Mouse (Mus musculus) megakaryocyte, embryonic 14.5 days (primary cell): Measurements from ENCODE around the gene Rab3c. TPM values are rescaled to one million over a fixed set of nuclear protein-coding genes. Genes with fewer than 3 reads are reported as not detected.

Experiments
- H3K27me3 ChIP-seq: replicated peaks from 2 replicates; pipeline ENCODE3; 2012; ENCODE audit warnings: inconsistent platforms
- H3K36me3 ChIP-seq: replicated peaks from 2 replicates; pipeline ENCODE3; 2012; ENCODE audit warnings: low read length, inconsistent platforms, mixed read lengths
- H3K4me1 ChIP-seq: 2 replicates; pipeline ENCODE4 v1.6.1; 2012; ENCODE audit warnings: inconsistent platforms
- H3K4me3 ChIP-seq: replicated peaks from 2 replicates; pipeline ENCODE3; 2012; ENCODE audit warnings: moderate library complexity, mild to moderate bottlenecking, inconsistent platforms
- H3K9me3 ChIP-seq: 2 replicates; pipeline ENCODE4 v1.6.1; 2012; ENCODE audit warnings: inconsistent platforms
- FLI1 ChIP-seq: IDR thresholded peaks from 2 replicates; pipeline ENCODE4 v1.6.1; 2012; ENCODE audit warnings: low read length, inconsistent platforms, mixed read lengths
- GATA1 ChIP-seq: IDR thresholded peaks from 3 replicates; pipeline ENCODE4 v1.6.1; 2012; ENCODE audit warnings: mixed read lengths, low read length, inconsistent platforms, borderline replicate concordance
- polyA plus RNA-seq: library from polyadenylated mRNA; stranded (reverse); fragments of >175 nt; gene quantifications from 2 replicates; pipeline ENCODE4 v1.2.3, GENCODE M21; 2012; ENCODE audit warnings: low replicate concordance; ENCODE audit not compliant: insufficient read depth

Gene Rab3c
- polyA plus RNA-seq, 1 experiment, result not detected

DNA sequence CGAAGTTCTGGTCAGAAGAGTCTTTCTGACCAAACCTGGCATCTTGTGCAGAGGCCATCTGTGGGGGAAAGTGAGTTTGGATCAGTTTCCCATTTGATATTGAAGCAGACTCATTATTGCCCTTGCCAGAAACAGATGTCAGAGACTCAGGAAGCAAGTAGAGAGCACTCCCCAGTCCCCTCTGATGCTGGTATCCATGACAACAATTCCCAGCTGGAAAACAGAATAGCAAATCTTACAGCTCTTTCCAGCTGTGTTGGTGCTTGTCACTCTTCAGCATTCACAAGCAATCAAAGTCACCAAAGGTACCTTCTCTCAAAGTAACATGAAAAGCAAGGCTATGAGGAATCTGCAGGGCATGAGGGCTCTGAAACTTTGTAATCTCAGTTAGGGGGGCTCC lies 20.1 kb downstream of the Rab3c start:
- Histone ChIP-seq H3K4me3 (no peak overlapping the region), H3K27me3 (no peaks in the 10 kb centered on the region), H3K4me1 (no peaks in the 10 kb centered on the region), H3K9me3 (no peaks in the 10 kb centered on the region), H3K36me3 (no peaks in the 10 kb centered on the region)
- TF ChIP-seq FLI1 (no peak), GATA1 (no peak)

DNA sequence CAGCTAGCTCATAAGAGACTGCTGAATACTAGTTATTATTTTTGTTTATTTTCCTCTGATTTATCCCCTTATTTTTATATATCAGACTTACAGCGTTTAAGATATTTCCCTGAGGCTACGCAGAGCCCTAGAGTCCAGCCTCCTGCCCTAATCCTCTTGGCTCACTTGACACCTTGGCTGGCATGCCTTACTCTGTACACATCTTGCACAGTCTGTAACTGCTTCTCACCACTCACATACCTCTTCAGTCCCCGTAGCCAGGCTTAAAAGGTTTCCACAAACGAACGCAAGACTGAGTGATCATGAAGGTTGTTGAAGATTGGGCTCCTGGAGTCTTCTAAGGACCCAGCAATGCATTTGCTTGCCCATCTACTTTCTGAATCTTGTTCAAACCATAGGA lies 29.3 kb downstream of the Rab3c start:
- H3K4me1 ChIP-seq, result no peaks in the 10 kb centered on the region
- TF ChIP-seq FLI1 (no peak), GATA1 (no peak)
- no peaks in the 10 kb centered on the region for H3K36me3 ChIP-seq
- H3K27me3 ChIP-seq, result no peaks in the 10 kb centered on the region
- no peaks in the 10 kb centered on the region for H3K9me3 ChIP-seq
- no peak overlapping the region for H3K4me3 ChIP-seq

DNA sequence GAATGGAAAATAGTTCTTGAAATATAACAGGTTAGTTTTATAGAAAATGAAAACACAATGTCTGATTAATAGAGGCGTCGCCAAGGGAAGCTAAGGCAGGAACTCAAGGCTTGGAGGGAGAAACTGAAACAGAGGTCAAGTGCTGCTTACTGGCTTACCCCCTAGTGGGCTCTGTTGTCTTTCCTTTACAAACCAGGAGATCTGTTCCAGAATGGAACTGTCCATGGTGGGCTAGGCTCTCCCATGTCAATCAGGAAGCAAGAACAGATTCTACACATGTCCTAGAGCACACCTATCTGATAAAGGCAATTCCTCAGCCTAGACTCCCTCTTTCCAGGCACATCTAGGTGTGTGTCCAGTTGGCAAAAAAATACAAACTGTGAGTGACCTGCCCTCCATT lies 32.3 kb downstream of the Rab3c start:
- TF ChIP-seq GATA1, result no peak
- no peak for TF ChIP-seq FLI1
- Histone ChIP-seq H3K27me3 (no peaks in the 10 kb centered on the region), H3K4me3 (no peak overlapping the region), H3K36me3 (no peaks in the 10 kb centered on the region), H3K9me3 (no peaks in the 10 kb centered on the region), H3K4me1 (no peaks in the 10 kb centered on the region)

DNA sequence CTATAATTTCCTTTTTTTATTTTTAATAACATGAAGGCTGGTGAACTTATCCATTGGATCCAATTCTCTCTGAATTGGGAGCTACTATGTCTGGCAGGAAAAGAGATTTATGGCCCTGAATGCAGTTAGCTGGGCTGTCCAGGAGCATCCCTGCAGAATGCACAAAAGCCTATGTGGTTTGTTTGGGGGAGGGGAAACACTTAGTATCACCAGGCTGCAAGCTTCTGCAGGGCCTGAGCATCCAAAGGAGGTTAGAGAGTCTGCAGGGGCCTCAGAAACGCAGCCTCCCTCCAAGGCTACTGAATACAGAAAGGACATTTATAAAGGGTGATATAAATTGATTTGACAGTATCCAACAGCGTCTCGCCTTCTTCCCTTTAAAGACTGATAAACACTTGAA lies 41.8 kb downstream of the Rab3c start:
- no peak for TF ChIP-seq FLI1
- TF ChIP-seq GATA1, result no peak
- Histone ChIP-seq H3K9me3 (0 out of 2 replicates have a peak, but pooled peaks cover 3% of the 10 kb centered on the region), H3K4me3 (no peak overlapping the region), H3K27me3 (no peaks in the 10 kb centered on the region), H3K36me3 (no peaks in the 10 kb centered on the region), H3K4me1 (no peaks in the 10 kb centered on the region)

DNA sequence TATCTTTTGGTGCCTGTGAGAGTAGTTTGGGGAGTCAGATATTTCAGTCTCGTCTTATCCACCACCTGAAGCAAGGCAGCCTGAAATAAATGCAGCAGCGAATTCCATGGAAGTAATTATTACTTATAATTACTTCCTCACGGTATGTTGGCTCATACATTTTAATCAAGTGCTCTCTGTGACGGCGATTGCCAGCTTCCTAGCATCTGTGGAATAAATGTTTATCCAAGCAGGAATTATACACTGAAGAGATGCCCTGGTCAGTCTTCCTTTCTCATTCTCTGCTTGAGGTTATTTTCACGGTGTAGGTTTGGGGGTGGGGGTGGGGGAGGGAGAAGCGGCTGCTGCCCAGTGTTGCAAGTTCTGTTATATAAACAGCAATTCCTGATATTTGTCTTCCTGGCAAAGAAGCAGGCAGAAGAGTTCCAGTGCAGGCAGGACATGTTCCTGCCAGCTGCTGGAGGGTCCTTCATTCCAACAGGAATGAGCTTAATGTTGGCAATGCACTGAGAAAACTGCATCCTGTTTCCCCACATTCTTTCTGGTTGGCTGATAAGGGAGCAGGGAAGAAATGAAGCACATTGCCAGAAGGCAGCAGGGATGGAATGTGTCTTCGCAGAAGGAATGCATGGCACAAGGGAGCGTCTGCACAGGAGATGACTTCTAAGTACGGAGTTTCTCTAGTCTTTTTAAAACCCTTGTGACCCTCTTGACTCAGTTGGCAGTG lies 43.4 kb downstream of the Rab3c start:
- Histone ChIP-seq H3K27me3 (no peaks in the 10 kb centered on the region), H3K4me3 (no peak overlapping the region), H3K4me1 (no peaks in the 10 kb centered on the region), H3K36me3 (no peaks in the 10 kb centered on the region), H3K9me3 (0 out of 2 replicates have a peak, but pooled peaks cover 3% of the 10 kb centered on the region)
- TF ChIP-seq FLI1 (no peak), GATA1 (no peak)

DNA sequence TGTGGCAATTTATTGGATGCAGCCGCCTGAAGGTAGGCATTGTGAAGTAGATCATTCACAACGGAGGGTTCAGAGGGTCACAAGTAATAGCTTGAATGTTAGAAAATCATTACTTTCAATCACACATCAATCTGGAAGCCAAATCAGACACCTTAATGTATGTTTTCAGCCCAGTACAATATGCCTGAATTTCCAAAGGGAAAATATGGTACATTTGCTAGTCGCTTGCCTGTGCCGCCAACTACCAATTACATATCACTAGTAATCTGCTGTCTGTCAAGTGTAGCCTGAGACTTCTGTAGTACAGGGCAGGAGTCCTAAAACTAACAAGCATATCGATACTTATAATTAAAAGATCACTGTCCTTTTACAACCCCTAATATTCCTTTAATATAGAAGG lies 47.4 kb downstream of the Rab3c start:
- TF ChIP-seq FLI1 (no peak), GATA1 (no peak)
- Histone ChIP-seq H3K4me3 (no peak overlapping the region), H3K9me3 (0 out of 2 replicates have a peak, but pooled peaks cover 3% of the 10 kb centered on the region), H3K4me1 (no peaks in the 10 kb centered on the region), H3K27me3 (no peaks in the 10 kb centered on the region), H3K36me3 (no peaks in the 10 kb centered on the region)

DNA sequence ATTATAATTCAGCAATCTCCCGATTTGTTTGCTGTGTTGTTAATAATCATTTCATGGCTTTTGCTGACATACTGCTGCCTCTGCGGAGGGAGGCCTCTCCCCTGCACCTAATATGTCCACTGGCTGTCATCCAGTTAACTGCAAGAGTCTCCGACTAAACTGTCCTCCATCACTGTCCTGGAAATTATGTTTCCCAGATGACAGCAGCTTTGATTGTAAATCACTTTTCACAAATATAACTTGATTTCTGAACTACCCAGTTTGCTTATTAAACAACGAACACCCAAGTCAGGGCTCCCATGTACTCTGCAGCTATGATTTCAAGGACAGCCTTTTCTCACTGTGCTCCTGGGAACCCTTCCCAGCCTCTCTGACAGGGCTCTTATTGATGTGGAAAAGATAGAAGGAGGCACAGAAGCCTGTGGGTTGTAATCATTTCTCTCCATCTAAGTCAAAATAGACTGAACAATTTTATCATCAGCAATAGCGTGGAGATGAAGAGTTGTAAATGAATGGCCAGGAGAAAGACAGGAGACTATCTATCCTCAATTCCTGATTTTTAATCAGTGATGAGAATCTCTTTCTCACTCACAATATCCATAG lies 49.6 kb downstream of the Rab3c start:
- H3K9me3 ChIP-seq, result 0 out of 2 replicates have a peak, but pooled peaks cover 3% of the 10 kb centered on the region
- no peaks in the 10 kb centered on the region for H3K27me3 ChIP-seq
- no peak overlapping the region for H3K4me3 ChIP-seq
- no peaks in the 10 kb centered on the region for H3K36me3 ChIP-seq
- no peak for TF ChIP-seq FLI1
- TF ChIP-seq GATA1, result no peak
- H3K4me1 ChIP-seq, result no peaks in the 10 kb centered on the region

DNA sequence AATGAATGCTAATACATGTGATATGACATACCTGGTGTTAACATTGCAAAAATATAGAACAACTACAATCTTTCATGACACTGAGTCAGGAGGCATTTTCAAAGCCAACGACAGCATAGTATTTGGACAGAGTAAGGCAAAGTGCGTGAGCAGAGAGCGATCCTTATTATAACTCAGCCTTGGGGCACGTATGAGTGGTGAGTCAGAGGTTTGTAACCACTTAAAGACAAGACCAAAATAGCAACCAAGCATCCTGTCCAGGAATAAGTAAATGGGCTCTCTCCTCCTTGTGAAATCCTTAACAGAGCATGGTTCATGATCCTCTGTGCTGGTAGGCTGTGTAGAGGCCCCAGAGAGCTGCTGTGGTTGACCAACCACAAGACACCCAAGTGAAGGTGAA lies 50.8 kb downstream of the Rab3c start:
- TF ChIP-seq FLI1 (no peak), GATA1 (no peak)
- Histone ChIP-seq H3K4me3 (no peak overlapping the region), H3K27me3 (no peaks in the 10 kb centered on the region), H3K36me3 (no peaks in the 10 kb centered on the region), H3K4me1 (no peaks in the 10 kb centered on the region), H3K9me3 (0 out of 2 replicates have a peak, but pooled peaks cover 3% of the 10 kb centered on the region)

DNA sequence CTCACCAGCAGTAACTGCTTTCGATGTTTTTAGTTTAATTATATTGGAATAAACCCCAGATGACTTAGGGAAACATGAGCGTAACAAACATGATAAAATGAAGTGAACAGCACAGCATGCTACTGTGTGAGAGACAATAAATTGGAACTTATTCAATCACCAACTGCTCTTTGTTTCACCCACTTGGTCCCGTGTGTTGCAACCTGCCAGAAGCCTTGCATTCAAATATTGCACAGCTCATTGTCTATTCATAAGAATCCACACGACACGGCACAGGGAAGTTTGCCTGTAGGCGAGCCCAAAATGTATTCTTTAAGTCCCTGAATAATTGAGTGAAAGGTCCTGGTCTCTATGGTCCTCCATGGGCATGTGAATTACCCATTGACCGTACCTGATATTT lies 61.6 kb downstream of the Rab3c start:
- Histone ChIP-seq H3K4me3 (no peak overlapping the region), H3K36me3 (no peaks in the 10 kb centered on the region), H3K9me3 (no peaks in the 10 kb centered on the region), H3K27me3 (no peaks in the 10 kb centered on the region), H3K4me1 (no peaks in the 10 kb centered on the region)
- no peak for TF ChIP-seq GATA1
- no peak for TF ChIP-seq FLI1

DNA sequence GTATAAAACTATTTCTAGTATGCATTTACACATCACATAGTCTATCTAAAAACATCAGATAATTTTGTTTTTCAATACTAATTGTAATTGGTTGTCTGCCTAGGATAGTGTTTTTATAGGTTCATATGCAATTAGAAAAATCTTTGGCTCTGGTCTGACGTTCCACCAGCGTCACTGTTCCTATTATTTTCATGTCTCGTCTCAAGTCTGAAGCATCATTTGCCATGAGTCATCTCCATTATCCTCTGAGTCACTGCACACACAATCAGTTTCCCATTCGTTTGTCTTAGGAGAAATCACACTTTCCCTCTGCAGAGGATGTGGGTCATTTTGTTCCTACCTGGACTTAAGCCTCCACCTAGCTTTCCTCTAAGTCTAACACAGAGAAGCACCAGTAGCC lies 62.3 kb downstream of the Rab3c start:
- no peaks in the 10 kb centered on the region for H3K9me3 ChIP-seq
- TF ChIP-seq GATA1, result no peak
- no peak for TF ChIP-seq FLI1

More for the DNA sequence above, 62.3 kb downstream of the Rab3c start:
- H3K4me3 ChIP-seq, result no peak overlapping the region
- H3K36me3 ChIP-seq, result no peaks in the 10 kb centered on the region
- no peaks in the 10 kb centered on the region for H3K4me1 ChIP-seq
- no peaks in the 10 kb centered on the region for H3K27me3 ChIP-seq
